Mouse (Mus musculus): ENCODE results near the gene Olfr374. TPM values are rescaled to one million over a fixed set of nuclear protein-coding genes. Genes with fewer than 3 reads are reported as not detected.

The Olfr374 gene
- total RNA-seq, 2 experiments from 2014 or later, result not detected

- DNase-seq (ENCODE audit: low spot score in 2 of 2), result peak; percentile 5 to 9
These were observed 28.8 kb downstream of the Olfr374 start for GRCm38 (mm10) chr8:72135446-72136301.

DNA sequence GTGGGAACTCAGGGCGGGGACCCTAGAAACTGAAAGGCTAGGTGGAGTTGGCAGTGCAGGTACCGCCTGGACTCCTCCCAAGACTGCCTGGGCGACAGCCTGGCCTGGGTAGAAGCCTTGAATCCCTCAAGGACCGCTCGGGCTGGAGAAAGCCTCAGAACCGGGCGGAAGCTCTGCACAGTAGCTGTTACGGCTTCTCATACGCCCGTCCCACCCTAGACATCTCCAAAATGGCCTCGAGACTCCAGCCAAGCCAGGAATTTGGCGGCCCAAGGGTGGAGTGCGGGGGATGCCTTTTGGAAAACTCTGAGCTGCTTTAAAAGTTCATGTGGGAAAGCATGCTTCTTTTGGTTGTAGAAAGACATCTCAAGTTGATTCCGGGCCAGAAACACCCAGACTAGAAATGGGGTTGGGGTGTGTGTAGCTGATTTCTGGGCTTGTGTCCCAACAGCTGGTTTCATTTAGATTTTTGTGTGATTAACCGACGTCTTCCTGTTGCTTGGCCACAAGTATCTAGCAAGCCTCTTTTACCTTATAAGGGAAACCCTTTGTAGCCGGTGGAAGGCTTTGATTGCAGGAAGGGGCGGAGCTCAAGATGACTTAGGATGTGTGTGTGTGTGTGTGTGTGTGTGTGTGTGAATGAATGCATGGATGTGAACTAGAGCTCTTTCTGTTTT lies 29.6 kb downstream of the Olfr374 start:
- DNase-seq (ENCODE audit: low spot score in 2 of 2), result peak; percentile 6 to 12

- no peak for DNase-seq (ENCODE audit: low spot score in 2 of 2)
These were observed 30.6 kb downstream of the Olfr374 start for GRCm38 (mm10) chr8:72137431-72137830.

- no peak for DNase-seq (ENCODE audit: low spot score in 2 of 2)
These were observed 31.6 kb downstream of the Olfr374 start for GRCm38 (mm10) chr8:72138456-72138855.

DNA sequence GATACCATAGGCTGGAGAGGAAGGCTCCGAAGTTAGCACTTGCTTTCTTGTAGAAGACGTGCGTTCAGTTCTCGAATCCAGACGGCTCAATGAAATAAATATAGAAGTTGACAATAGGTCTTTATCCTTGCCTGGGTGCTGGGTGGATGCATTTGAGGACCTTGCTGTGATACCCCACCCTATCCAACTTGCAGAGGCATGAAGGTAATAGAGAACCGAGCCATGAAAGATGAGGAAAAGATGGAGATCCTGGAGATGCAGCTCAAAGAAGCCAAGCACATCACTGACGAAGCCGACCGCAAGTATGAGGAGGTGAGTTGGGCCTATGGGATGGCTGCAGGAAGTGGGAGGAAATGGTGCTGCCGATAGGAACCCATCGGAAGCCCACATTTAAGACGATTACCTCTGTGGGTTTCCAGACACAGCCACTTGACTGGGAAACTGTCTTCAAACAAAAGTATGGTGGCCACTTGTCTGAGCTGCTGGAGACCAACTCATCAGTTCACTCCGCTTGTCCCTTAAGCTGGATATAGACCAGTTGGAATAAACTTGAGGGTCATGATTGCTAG lies 36.5 kb downstream of the Olfr374 start:
- no peak for DNase-seq (ENCODE audit: low spot score in 2 of 2)

- DNase-seq (ENCODE audit: low spot score in 2 of 2), result no peak
These were observed 37.6 kb downstream of the Olfr374 start for GRCm38 (mm10) chr8:72144345-72144975.

DNA sequence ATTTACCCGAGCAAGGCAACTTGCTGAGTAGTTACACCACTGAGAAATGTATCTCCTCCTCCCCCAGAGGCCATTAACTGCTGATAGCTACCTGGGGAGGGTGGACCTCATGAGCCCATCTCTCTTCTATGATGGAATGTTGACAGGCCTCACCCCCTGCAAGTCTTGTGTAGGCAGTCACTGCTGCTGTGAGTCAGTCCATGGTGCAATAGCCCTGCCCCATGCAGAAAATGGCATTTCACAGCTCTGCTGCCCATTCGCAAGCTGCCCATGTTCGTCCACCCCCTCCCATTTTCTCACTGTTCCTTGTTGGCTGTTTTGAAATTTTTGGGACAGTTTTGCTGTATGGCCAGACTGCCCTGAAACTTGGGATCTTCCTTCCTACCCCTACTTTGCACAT lies 38.7 kb downstream of the Olfr374 start:
- no peak for DNase-seq (ENCODE audit: low spot score in 2 of 2)

GRCm38 (mm10) chr8:72146056-72146455 lies 39.2 kb downstream of the Olfr374 start:
- no peak for DNase-seq (ENCODE audit: low spot score in 2 of 2)

- no peak for DNase-seq (ENCODE audit: low spot score in 2 of 2)
These were observed 39.7 kb downstream of the Olfr374 start for GRCm38 (mm10) chr8:72146556-72146955.

GRCm38 (mm10) chr8:72147266-72147665 lies 40.4 kb downstream of the Olfr374 start:
- no peak for DNase-seq (ENCODE audit: low spot score in 2 of 2)

GRCm38 (mm10) chr8:72149056-72149455 lies 42.2 kb downstream of the Olfr374 start:
- DNase-seq (ENCODE audit: low spot score in 2 of 2), result no peak

GRCm38 (mm10) chr8:72151418-72152078 lies 44.7 kb downstream of the Olfr374 start:
- DNase-seq (ENCODE audit: low spot score in 2 of 2), result no peak

- DNase-seq (ENCODE audit: low spot score in 2 of 2), result no peak
These were observed 46.5 kb downstream of the Olfr374 start for GRCm38 (mm10) chr8:72153382-72153781.

GRCm38 (mm10) chr8:72158096-72158495 lies 51.3 kb downstream of the Olfr374 start:
- no peak for DNase-seq (ENCODE audit: low spot score in 2 of 2)

- DNase-seq (ENCODE audit: low spot score in 2 of 2), result no peak
These were observed 51.9 kb downstream of the Olfr374 start for GRCm38 (mm10) chr8:72158726-72159125.

DNA sequence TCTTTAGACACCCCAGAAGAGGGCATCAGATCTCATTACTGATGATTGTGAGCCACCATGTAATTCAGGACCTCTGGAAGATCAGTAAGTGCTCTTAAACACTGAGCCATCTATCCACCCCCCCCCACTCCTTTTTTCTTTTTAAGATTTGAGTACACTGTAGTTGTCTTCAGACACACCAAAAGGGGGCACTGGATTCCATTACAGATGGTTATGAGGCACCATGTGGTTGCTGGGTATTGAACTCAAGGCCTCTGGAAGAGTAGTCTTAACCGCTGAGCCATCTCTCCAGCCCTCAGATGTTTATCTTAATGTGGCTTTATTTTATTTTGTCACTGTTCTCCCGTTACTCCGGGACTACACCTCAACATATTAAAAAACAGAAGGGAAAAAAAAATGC lies 53.2 kb downstream of the Olfr374 start:
- DNase-seq (ENCODE audit: low spot score in 2 of 2), result no peak

DNA sequence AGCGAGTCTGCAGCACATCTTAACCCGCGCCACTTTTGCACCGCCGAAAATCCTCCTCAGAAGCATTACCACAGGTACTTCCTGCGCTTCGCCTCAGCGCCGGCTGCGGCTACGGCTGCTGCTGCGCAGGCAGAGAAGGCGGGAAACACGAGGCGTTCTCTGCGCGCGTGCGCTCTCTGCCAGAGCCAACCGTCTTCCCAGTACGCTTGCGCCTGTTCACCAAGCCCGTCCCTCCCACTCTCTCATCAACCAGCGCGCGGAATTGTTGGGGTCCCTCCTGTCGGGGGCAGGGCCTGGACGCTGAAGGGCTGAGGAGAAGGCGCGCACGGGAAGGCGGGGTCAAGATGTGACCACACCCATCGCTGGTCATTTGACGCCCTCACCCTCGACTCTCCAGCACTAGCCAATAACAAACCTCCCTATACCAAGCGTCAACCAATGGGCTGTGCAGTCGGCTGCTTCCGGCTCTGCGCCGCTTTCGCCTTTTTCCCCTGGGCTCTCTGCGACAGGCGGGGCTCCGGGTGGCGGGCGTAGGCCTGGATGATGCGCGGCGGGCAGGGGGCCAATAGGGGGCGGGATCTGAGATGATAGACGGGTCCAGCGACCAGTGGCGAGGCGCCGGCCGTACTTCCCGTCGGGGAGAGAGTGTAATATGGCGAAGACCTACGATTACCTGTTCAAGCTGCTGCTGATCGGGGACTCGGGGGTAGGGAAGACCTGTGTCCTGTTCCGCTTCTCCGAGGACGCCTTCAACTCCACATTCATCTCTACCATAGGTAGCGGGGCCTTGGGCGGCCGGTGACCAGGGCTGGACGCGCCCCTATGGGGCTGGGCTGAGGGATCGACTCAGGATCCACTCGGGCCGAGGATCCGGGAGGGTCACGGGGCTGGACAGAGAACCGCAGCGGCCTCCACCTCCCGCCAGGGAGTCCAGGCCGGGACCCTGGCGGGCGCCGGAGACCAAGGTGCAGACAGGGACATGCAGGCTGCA lies 54.2 kb downstream of the Olfr374 start, which contains the start of gene Rab8a:
Rab8a (plus strand) TSS at position 494 of the 991 bp plus-strand sequence.
- peak; percentile 98 to 99 for DNase-seq (ENCODE audit: low spot score in 2 of 2)

GRCm38 (mm10) chr8:72162821-72163220 lies 56.0 kb downstream of the Olfr374 start:
- no peak for DNase-seq (ENCODE audit: low spot score in 2 of 2)
